Mouse (Mus musculus) activated CD4-positive, CD25-positive, alpha-beta regulatory T cell, adult 9 weeks (primary cell): ENCODE measurements around the gene Mpl. TPM values are rescaled to one million over a fixed set of nuclear protein-coding genes. Genes with fewer than 3 reads are reported as not detected.

Experiments
- polyA plus RNA-seq: library from polyadenylated mRNA; unstranded; fragments of 100-300 nt; shearing (Covaris generic); gene quantifications from one replicate; pipeline ENCODE4 v1.2.1, GENCODE M21; 2017

Mpl gene
- not detected for polyA plus RNA-seq

GRCm38 (mm10) chr4:118457345-118457975 is at the start of gene Mpl:
TSS of gene Mpl (minus strand) at chr4:118457513.

GRCm38 (mm10) chr4:118489717-118490132 is 32.4 kb upstream of the Mpl start, which contains the start of gene Tie1:
TSS of gene Tie1 (minus strand) at chr4:118490061.

GRCm38 (mm10) chr4:118436820-118437603 is 20.3 kb downstream of the Mpl start, which contains the start of gene Cdc20:
TSS of gene Cdc20 (minus strand) at chr4:118437352.

GRCm38 (mm10) chr4:118427768-118428451 is 29.4 kb downstream of the Mpl start, which contains the start of gene Elovl1:
TSS of gene Elovl1 (plus strand) at chr4:118428093.

GRCm38 (mm10) chr4:118409142-118409900 is 48.0 kb downstream of the Mpl start, which contains the start of the genes Szt2 and Med8:
TSS of gene Szt2 (minus strand) at chr4:118409273.
TSS of gene Med8 (plus strand) at chr4:118409337.

Other genes starting within 250 kb of the Mpl start
- 0.55 TPM for gene Ptprf, start 166.1 kb downstream of the Mpl start, polyA plus RNA-seq
- gene Szt2, start 48.2 kb downstream of the Mpl start, polyA plus RNA-seq, result 20.9 TPM
- 128 TPM for gene Med8, start 48.2 kb downstream of the Mpl start, polyA plus RNA-seq
- gene Elovl1, start 29.4 kb downstream of the Mpl start, polyA plus RNA-seq, result 172 TPM
- gene Cdc20, start 20.2 kb downstream of the Mpl start, polyA plus RNA-seq, result 15.4 TPM
- gene Tie1, start 32.5 kb upstream of the Mpl start, polyA plus RNA-seq, result 0.17 TPM
- not detected for gene 2610528J11Rik, start 69.5 kb upstream of the Mpl start, polyA plus RNA-seq
- gene Tmem125, start 86.5 kb upstream of the Mpl start, polyA plus RNA-seq, result not detected
- gene Cfap57, start 163.3 kb upstream of the Mpl start, polyA plus RNA-seq, result not detected
- gene Ebna1bp2, start 163.3 kb upstream of the Mpl start, polyA plus RNA-seq, result 172 TPM
- gene Olfr62, start 201.4 kb upstream of the Mpl start, polyA plus RNA-seq, result not detected
- not detected for gene Olfr1342, start 235.2 kb upstream of the Mpl start, polyA plus RNA-seq
- gene Olfr1341, start 246.0 kb upstream of the Mpl start, polyA plus RNA-seq, result not detected